Mouse (Mus musculus) urinary bladder, postnatal 36 days (tissue): ENCODE results near the gene Vmn2r41.
"Not testable (repeated sequence)": the region's sequence is repeated elsewhere in the genome, so short reads cannot be mapped to it uniquely, and the experiment has no call there.

Source experiments
- DNase-seq, 2 experiments: peaks; one replicate each; pipeline ENCODE4 v3.0.0; 2022; ENCODE audit warnings: low spot score in 2 of 2, mixed read lengths in 1 of 2

Gene Vmn2r41

GRCm38 (mm10) chr7:8161554-8161953 lies at the start of gene Vmn2r41:
Vmn2r41 (minus strand) TSS chr7:8161654.
- not testable (repeated sequence) for DNase-seq

- DNase-seq, result not testable (repeated sequence)
Measured at GRCm38 (mm10) chr7:8200220-8200619, 38.8 kb upstream of the Vmn2r41 start, which contains the start of gene Vmn2r42. Vmn2r42 (minus strand) TSS chr7:8200320.

GRCm38 (mm10) chr7:8092871-8093270 lies 68.6 kb downstream of the Vmn2r41 start:
- peak; percentile 42 to 61 for DNase-seq
